Mouse (Mus musculus): ENCODE results near the gene Gm34653. TPM values are rescaled to one million over a fixed set of nuclear protein-coding genes. Genes with fewer than 3 reads are reported as not detected.
A peak's percentile ranks its signal among the peaks of the same experiment; 100 is the strongest.
"Not testable (repeated sequence)": the region's sequence is repeated elsewhere in the genome, so short reads cannot be mapped to it uniquely, and the experiment has no call there.

The Gm34653 gene
- total and polyA plus RNA-seq, 2 experiments from 2014 or later: not detected

GRCm38 (mm10) chr2:34826460-34827231 is 6.2 kb upstream of the Gm34653 start:
- Histone ChIP-seq H3K4me3 (ENCODE audit: low read depth, low read length) (peak overlapping the region; percentile 71), H3K4me2 (ENCODE audit: low read depth, low read length) (peak overlapping the region; percentile 63), H3K9me3 (replicated peaks; ENCODE audit: control insufficient read depth, low read length) (no peaks in the 10 kb centered on the region), H3K27me3 (ENCODE audit: control insufficient read depth, insufficient read depth, low read length) (no peaks in the 10 kb centered on the region), H3K4me1 (ENCODE audit: control insufficient read depth, insufficient read depth) (peaks cover 12% of the 10 kb centered on the region), H3K27ac (ENCODE audit: low read depth) (peak overlapping the region; percentile 82), H3K36me3 (replicated peaks; ENCODE audit: control insufficient read depth, insufficient read depth, low read length) (peaks cover 10% of the 10 kb centered on the region), H3K9ac (replicated peaks; ENCODE audit: low read depth, low read length) (peak overlapping the region; percentile 89)
- DNase-seq (ENCODE audit: low spot score) (no peak), ATAC-seq (ENCODE audit: insufficient read depth, low read depth) (no peak)
- WGBS: 31% methylated on average over 19 of the region's 21 CpGs
- no peak for TF ChIP-seq EP300 (IDR thresholded peaks at IDR 0.05; ENCODE audit: low read depth)

DNA sequence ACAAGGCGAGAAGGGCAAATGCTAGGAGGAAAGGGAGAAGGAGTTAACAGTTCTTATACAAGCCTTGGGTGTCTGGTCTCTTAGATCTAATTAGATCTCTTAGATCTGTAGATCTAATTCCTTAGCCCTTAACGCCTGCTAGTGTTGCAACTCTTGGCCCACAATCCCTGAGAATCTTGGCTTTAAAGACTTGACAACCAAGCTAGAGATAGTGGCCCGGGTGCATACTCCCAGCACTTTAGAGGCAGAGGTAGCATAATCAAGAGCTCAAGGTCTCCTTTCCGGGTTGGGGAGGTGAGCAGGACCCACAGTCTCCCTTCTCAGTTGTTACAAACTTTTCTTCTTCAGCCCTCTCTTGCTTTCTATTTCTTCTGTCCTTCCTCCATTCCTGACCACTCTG is 5.2 kb upstream of the Gm34653 start:
- peaks cover 12% of the 10 kb centered on the region for H3K4me1 ChIP-seq (ENCODE audit: control insufficient read depth, insufficient read depth)
- WGBS: 76% methylated on average over 4 of the region's 4 CpGs
- no peak overlapping the region for H3K4me2 ChIP-seq (ENCODE audit: low read depth, low read length)
- H3K27ac ChIP-seq (ENCODE audit: low read depth): no peak overlapping the region
- H3K36me3 ChIP-seq (replicated peaks; ENCODE audit: control insufficient read depth, insufficient read depth, low read length): peaks cover 1% of the 10 kb centered on the region
- H3K9me3 ChIP-seq (replicated peaks; ENCODE audit: control insufficient read depth, low read length): no peaks in the 10 kb centered on the region
- ATAC-seq (ENCODE audit: insufficient read depth, low read depth) (no peak), DNase-seq (ENCODE audit: low spot score) (no peak)
- H3K9ac ChIP-seq (replicated peaks; ENCODE audit: low read depth, low read length): no peak overlapping the region
- H3K4me3 ChIP-seq (ENCODE audit: low read depth, low read length): no peak overlapping the region
- no peak for TF ChIP-seq EP300 (IDR thresholded peaks at IDR 0.05; ENCODE audit: low read depth)
- TF ChIP-seq CTCF (IDR thresholded peaks at IDR 0.05; ENCODE audit: low read depth): no peak
- no peaks in the 10 kb centered on the region for H3K27me3 ChIP-seq (ENCODE audit: control insufficient read depth, insufficient read depth, low read length)

GRCm38 (mm10) chr2:34828026-34828425 is 4.8 kb upstream of the Gm34653 start:
- Histone ChIP-seq H3K4me3 (ENCODE audit: low read depth, low read length) (no peak overlapping the region), H3K4me1 (ENCODE audit: control insufficient read depth, insufficient read depth) (peaks cover 12% of the 10 kb centered on the region), H3K9me3 (replicated peaks; ENCODE audit: control insufficient read depth, low read length) (no peaks in the 10 kb centered on the region), H3K9ac (replicated peaks; ENCODE audit: low read depth, low read length) (no peak overlapping the region), H3K4me2 (ENCODE audit: low read depth, low read length) (no peak overlapping the region), H3K27ac (ENCODE audit: low read depth) (no peak overlapping the region), H3K27me3 (ENCODE audit: control insufficient read depth, insufficient read depth, low read length) (no peaks in the 10 kb centered on the region), H3K36me3 (replicated peaks; ENCODE audit: control insufficient read depth, insufficient read depth, low read length) (no peaks in the 10 kb centered on the region)
- TF ChIP-seq CTCF (IDR thresholded peaks at IDR 0.05; ENCODE audit: low read depth): no peak
- no peak for TF ChIP-seq EP300 (IDR thresholded peaks at IDR 0.05; ENCODE audit: low read depth)
- ATAC-seq (ENCODE audit: insufficient read depth, low read depth): no peak
- WGBS: 85% methylated on average over 1 of the region's 1 CpGs
- DNase-seq (ENCODE audit: low spot score): no peak

- H3K27ac ChIP-seq (ENCODE audit: low read depth); H3K4me2 ChIP-seq (ENCODE audit: low read depth, low read length); ATAC-seq (ENCODE audit: insufficient read depth, low read depth); H3K9ac ChIP-seq (replicated peaks; ENCODE audit: low read depth, low read length); H3K9me3 ChIP-seq (replicated peaks; ENCODE audit: control insufficient read depth, low read length); H3K36me3 ChIP-seq (replicated peaks; ENCODE audit: control insufficient read depth, insufficient read depth, low read length); H3K4me3 ChIP-seq (ENCODE audit: low read depth, low read length); DNase-seq (ENCODE audit: low spot score); H3K27me3 ChIP-seq (ENCODE audit: control insufficient read depth, insufficient read depth, low read length): not testable (repeated sequence)
- peaks cover 11% of the 10 kb centered on the region for H3K4me1 ChIP-seq (ENCODE audit: control insufficient read depth, insufficient read depth)
- WGBS: 94% methylated on average over 17 of the region's 17 CpGs
Measured at GRCm38 (mm10) chr2:34830066-34830465, 2.7 kb upstream of the Gm34653 start.

- TF ChIP-seq CTCF (IDR thresholded peaks at IDR 0.05; ENCODE audit: low read depth): no peak
- TF ChIP-seq EP300 (IDR thresholded peaks at IDR 0.05; ENCODE audit: low read depth): no peak
- no peaks in the 10 kb centered on the region for H3K27me3 ChIP-seq (ENCODE audit: control insufficient read depth, insufficient read depth, low read length)
- WGBS: 85% methylated on average over 17 of the region's 17 CpGs
Measured at GRCm38 (mm10) chr2:34833624-34834023, 817 bp downstream of the Gm34653 start.

DNA sequence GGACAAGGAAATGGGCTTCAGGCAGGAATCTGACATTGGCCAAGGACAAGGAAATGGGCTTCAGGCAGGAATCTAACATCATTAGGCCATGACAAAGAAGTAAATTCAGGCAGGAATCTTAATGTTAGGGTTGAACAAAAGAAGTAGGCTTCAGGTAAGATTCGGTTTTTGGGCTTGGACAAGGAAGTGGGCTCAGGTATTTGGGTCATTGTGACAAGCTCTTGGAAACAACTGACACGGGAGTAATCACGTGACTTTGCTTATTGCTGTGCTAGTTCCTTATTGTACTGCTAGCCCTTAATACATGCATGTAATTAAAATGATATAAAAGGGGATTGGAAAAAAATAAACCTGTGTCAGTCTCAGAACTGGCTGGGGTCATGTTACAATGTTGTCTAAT is 2.9 kb downstream of the Gm34653 start:
- H3K27ac ChIP-seq (ENCODE audit: low read depth): no peak overlapping the region
- no peaks in the 10 kb centered on the region for H3K4me1 ChIP-seq (ENCODE audit: control insufficient read depth, insufficient read depth)
- no peak overlapping the region for H3K4me3 ChIP-seq (ENCODE audit: low read depth, low read length)
- ATAC-seq (ENCODE audit: insufficient read depth, low read depth): no peak
- TF ChIP-seq CTCF (IDR thresholded peaks at IDR 0.05; ENCODE audit: low read depth) (no peak), EP300 (IDR thresholded peaks at IDR 0.05; ENCODE audit: low read depth) (no peak)
- H3K9me3 ChIP-seq (replicated peaks; ENCODE audit: control insufficient read depth, low read length): no peaks in the 10 kb centered on the region
- H3K36me3 ChIP-seq (replicated peaks; ENCODE audit: control insufficient read depth, insufficient read depth, low read length): no peaks in the 10 kb centered on the region
- no peak overlapping the region for H3K4me2 ChIP-seq (ENCODE audit: low read depth, low read length)
- H3K27me3 ChIP-seq (ENCODE audit: control insufficient read depth, insufficient read depth, low read length): no peaks in the 10 kb centered on the region
- DNase-seq (ENCODE audit: low spot score): no peak
- WGBS: 67% methylated on average over 3 of the region's 3 CpGs
- no peak overlapping the region for H3K9ac ChIP-seq (replicated peaks; ENCODE audit: low read depth, low read length)

More at GRCm38 (mm10) chr2:34833624-34834023, 817 bp downstream of the Gm34653 start:
- no peaks in the 10 kb centered on the region for H3K36me3 ChIP-seq (replicated peaks; ENCODE audit: control insufficient read depth, insufficient read depth, low read length)
- H3K4me1 ChIP-seq (ENCODE audit: control insufficient read depth, insufficient read depth): no peaks in the 10 kb centered on the region
- no peaks in the 10 kb centered on the region for H3K9me3 ChIP-seq (replicated peaks; ENCODE audit: control insufficient read depth, low read length)
- H3K27ac ChIP-seq (ENCODE audit: low read depth): no peak overlapping the region
- ATAC-seq (ENCODE audit: insufficient read depth, low read depth) (no peak), DNase-seq (ENCODE audit: low spot score) (no peak)
- H3K4me3 ChIP-seq (ENCODE audit: low read depth, low read length): no peak overlapping the region
- no peak overlapping the region for H3K9ac ChIP-seq (replicated peaks; ENCODE audit: low read depth, low read length)
- no peak overlapping the region for H3K4me2 ChIP-seq (ENCODE audit: low read depth, low read length)

GRCm38 (mm10) chr2:34840143-34840542 is 7.3 kb downstream of the Gm34653 start:
- H3K4me1 ChIP-seq (ENCODE audit: control insufficient read depth, insufficient read depth); H3K4me3 ChIP-seq (ENCODE audit: low read depth, low read length); H3K9ac ChIP-seq (replicated peaks; ENCODE audit: low read depth, low read length); DNase-seq (ENCODE audit: low spot score); H3K9me3 ChIP-seq (replicated peaks; ENCODE audit: control insufficient read depth, low read length); H3K27me3 ChIP-seq (ENCODE audit: control insufficient read depth, insufficient read depth, low read length); H3K4me2 ChIP-seq (ENCODE audit: low read depth, low read length); ATAC-seq (ENCODE audit: insufficient read depth, low read depth); H3K36me3 ChIP-seq (replicated peaks; ENCODE audit: control insufficient read depth, insufficient read depth, low read length); H3K27ac ChIP-seq (ENCODE audit: low read depth): not testable (repeated sequence)
- 68% methylated on average over 5 of the region's 5 CpGs for WGBS
